Mouse (Mus musculus): Measurements from ENCODE around the gene Selenop. TPM values are rescaled to one million over a fixed set of nuclear protein-coding genes. Genes with fewer than 3 reads are reported as not detected.
"Not testable (repeated sequence)": the region's sequence is repeated elsewhere in the genome, so short reads cannot be mapped to it uniquely, and the experiment has no call there.

The Selenop gene
- 152 and 177 TPM in 2 replicates for polyA plus RNA-seq (2014; fragmentation: Nextera tagmentation; extraction: Ambion mirVana)

DNA sequence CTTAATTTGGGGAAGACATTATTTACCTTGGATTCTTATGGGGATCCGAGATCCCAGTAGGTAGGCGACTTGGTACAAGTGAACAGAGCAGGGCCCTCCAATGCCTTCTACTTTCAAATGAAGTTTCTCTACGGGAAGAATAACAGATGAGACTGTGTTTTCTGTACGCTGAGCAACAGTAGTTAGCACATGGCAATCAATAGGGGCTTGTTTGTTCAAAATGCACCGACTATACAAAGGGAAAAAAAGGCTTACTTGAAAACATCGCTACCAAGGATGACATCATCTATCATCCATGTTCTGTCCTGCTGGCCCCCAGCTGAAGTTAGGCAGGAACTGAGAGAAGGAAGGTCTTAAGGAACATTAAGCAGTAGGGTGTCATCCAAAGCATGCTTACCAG, at the start of gene Selenop:
Gene Selenop, plus strand, starts transcription at position 301 of the 400 bp plus-strand sequence.
- Histone ChIP-seq H3K4me1 (ENCODE audit: control insufficient read depth, insufficient read depth, low read length) (peaks cover 15% of the 10 kb centered on the region; the same call in 1 of the 2 replicates), H3K27me3 (ENCODE audit: control insufficient read depth, insufficient read depth, low read length) (no peaks in the 10 kb centered on the region), H3K9me3 (ENCODE audit: control insufficient read depth, low read depth, low read length) (no peaks in the 10 kb centered on the region), H3K4me2 (replicated peaks; ENCODE audit: low read depth, low read length) (no peak within 1 kb of the TSS), H3K4me3 (ENCODE audit: low read depth, low read length) (no peak within 1 kb of the TSS), H3K27ac (ENCODE audit: low read length) (no peak within 1 kb of the TSS), H3K9ac (replicated peaks; ENCODE audit: low read depth, low read length) (no peak within 1 kb of the TSS), H3K36me3 (ENCODE audit: control insufficient read depth, insufficient read depth, low read length) (no peaks in the 10 kb centered on the region)
- 82% methylated on average over 6 of the region's 6 CpGs for WGBS
- ATAC-seq (ENCODE audit: insufficient number of reproducible peaks, insufficient read depth, low FRiP score, low read depth), result no peak

DNA sequence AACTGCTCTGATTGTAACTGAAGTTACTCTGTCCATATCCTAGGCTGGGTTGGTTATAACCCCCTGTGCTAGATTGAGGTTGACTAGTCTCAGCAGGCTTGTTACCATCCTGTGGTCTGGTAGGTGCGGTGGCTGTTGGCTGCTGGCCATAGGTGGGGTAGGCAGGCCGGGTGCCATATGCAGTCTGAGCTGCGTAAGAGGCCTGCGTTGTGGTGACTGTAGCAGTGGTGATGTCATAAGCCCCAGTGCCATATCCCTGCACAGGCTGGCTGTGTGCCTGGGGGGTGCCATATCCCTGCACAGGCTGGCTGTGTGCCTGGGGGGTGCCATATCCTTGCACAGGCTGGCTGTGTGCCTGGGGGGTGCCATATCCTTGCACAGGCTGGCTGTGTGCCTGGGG, 49.7 kb upstream of the Selenop start:
- H3K4me1 ChIP-seq (ENCODE audit: control insufficient read depth, insufficient read depth, low read length); H3K4me3 ChIP-seq (ENCODE audit: low read depth, low read length); H3K4me2 ChIP-seq (replicated peaks; ENCODE audit: low read depth, low read length); H3K9me3 ChIP-seq (ENCODE audit: control insufficient read depth, low read depth, low read length); H3K36me3 ChIP-seq (ENCODE audit: control insufficient read depth, insufficient read depth, low read length); H3K27ac ChIP-seq (ENCODE audit: low read length); H3K9ac ChIP-seq (replicated peaks; ENCODE audit: low read depth, low read length); H3K27me3 ChIP-seq (ENCODE audit: control insufficient read depth, insufficient read depth, low read length); ATAC-seq (ENCODE audit: insufficient number of reproducible peaks, insufficient read depth, low FRiP score, low read depth): not testable (repeated sequence)
- WGBS, result 93% methylated on average over 4 of the region's 4 CpGs

DNA sequence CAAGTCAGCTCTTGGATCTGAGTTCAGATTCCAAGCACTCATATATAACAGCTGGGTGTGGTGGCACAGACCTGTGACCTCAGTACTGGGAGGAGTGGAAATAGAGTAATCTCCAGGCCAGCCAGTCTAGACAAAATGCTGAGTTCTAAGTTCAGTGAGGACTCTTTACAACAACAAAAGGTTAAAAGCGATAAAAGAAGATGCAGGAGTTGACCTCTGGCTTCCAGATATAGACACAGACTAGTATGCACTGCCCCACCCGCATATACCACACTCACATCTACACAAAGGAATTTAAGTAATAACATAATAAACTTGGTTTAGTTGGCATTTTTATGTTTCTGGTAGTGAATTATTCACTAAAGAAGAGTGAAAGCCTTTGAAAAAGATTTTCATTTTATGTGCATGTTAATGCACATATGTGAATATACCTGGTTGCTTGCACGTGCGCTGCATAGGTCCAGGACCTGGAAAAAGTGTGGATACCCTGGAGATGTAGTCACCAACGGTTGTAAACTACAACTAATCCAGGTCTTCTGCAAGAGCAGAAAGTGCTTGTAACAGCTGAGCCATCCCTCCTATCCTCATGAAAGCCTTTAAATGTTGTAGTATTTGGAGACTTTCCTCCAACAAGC, 45.4 kb upstream of the Selenop start:
- Histone ChIP-seq H3K36me3 (ENCODE audit: control insufficient read depth, insufficient read depth, low read length) (no peaks in the 10 kb centered on the region), H3K4me3 (ENCODE audit: low read depth, low read length) (no peak overlapping the region), H3K27me3 (ENCODE audit: control insufficient read depth, insufficient read depth, low read length) (no peaks in the 10 kb centered on the region), H3K4me2 (replicated peaks; ENCODE audit: low read depth, low read length) (no peak overlapping the region), H3K4me1 (ENCODE audit: control insufficient read depth, insufficient read depth, low read length) (no peaks in the 10 kb centered on the region), H3K27ac (ENCODE audit: low read length) (no peak overlapping the region), H3K9me3 (ENCODE audit: control insufficient read depth, low read depth, low read length) (no peaks in the 10 kb centered on the region), H3K9ac (replicated peaks; ENCODE audit: low read depth, low read length) (no peak overlapping the region)
- ATAC-seq (ENCODE audit: insufficient number of reproducible peaks, insufficient read depth, low FRiP score, low read depth), result no peak
- WGBS, result 83% methylated on average over 5 of the region's 5 CpGs

DNA sequence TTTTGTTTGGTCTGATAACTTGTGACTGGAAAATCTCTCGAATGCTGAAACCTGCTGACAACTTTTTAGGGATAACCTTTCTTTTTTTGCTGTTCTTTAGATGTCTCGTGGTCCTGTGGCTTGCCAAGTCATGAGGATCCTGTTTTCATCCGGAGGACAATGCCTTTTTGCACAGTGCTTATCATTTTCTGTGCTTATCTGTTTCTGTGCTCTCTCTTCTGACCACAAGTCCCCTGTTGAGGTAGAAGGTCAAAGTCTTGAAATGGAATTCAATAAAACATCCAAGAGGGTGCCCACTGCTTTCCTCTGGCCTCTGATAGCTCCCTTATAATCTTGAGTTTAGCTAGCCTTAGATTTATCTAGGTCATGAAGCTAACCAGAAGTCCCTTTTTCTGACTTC, 41.8 kb upstream of the Selenop start:
- Histone ChIP-seq H3K27ac (ENCODE audit: low read length) (no peak overlapping the region), H3K4me2 (replicated peaks; ENCODE audit: low read depth, low read length) (no peak overlapping the region), H3K4me1 (ENCODE audit: control insufficient read depth, insufficient read depth, low read length) (peaks cover 3% of the 10 kb centered on the region; the same call in 1 of the 2 replicates), H3K4me3 (ENCODE audit: low read depth, low read length) (no peak overlapping the region), H3K9ac (replicated peaks; ENCODE audit: low read depth, low read length) (no peak overlapping the region), H3K36me3 (ENCODE audit: control insufficient read depth, insufficient read depth, low read length) (no peaks in the 10 kb centered on the region), H3K9me3 (ENCODE audit: control insufficient read depth, low read depth, low read length) (no peaks in the 10 kb centered on the region), H3K27me3 (ENCODE audit: control insufficient read depth, insufficient read depth, low read length) (no peaks in the 10 kb centered on the region)
- ATAC-seq (ENCODE audit: insufficient number of reproducible peaks, insufficient read depth, low FRiP score, low read depth), result no peak
- 81% methylated on average over 3 of the region's 3 CpGs for WGBS

DNA sequence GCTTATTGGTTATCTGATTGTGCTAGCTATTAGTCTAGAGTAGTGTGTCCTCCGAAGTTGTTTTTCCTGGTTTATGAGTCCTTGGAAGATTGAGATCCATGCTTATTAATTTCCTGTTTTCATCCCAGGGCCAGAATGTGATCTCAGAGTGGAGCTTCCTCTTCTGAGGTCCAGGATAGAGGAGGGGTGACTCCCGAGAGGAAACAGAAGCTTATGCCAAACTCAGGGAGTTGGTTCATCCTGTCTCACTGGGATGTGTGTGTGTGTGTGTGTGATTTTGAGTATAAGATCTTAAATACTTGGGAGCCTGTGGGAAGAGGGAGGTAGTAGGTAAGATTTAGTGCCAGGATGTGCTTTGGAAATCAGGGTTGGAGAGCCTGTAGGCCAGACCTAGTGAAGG, 40.2 kb upstream of the Selenop start:
- Histone ChIP-seq H3K9me3 (ENCODE audit: control insufficient read depth, low read depth, low read length) (no peaks in the 10 kb centered on the region), H3K27me3 (ENCODE audit: control insufficient read depth, insufficient read depth, low read length) (no peaks in the 10 kb centered on the region), H3K36me3 (ENCODE audit: control insufficient read depth, insufficient read depth, low read length) (no peaks in the 10 kb centered on the region), H3K4me1 (ENCODE audit: control insufficient read depth, insufficient read depth, low read length) (peaks cover 3% of the 10 kb centered on the region; the same call in 1 of the 2 replicates), H3K4me2 (replicated peaks; ENCODE audit: low read depth, low read length) (no peak overlapping the region), H3K9ac (replicated peaks; ENCODE audit: low read depth, low read length) (no peak overlapping the region), H3K27ac (ENCODE audit: low read length) (no peak overlapping the region), H3K4me3 (ENCODE audit: low read depth, low read length) (no peak overlapping the region)
- WGBS, result 57% methylated on average over 2 of the region's 2 CpGs
- no peak for ATAC-seq (ENCODE audit: insufficient number of reproducible peaks, insufficient read depth, low FRiP score, low read depth)

DNA sequence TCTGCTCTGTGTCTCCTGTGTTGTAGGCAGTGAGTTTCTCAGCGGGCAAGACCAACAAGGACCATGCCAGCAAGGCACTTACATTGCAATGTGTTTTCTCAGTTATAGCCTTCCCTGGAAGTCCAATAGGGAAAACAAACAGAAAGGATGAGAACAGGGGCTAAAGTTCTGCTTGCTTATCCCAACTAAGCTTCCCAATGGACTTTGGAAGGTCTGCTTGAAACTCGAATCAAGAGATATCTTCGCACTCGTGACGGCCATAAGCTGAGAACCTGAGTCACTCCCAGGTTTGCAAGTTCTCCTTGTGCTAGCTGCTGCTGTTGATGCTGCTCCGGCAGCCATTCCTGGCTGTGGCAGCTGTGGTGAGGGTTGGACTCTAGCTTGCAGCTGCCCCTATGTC, 39.4 kb upstream of the Selenop start:
- WGBS, result 85% methylated on average over 6 of the region's 6 CpGs
- no peak overlapping the region for H3K9ac ChIP-seq (replicated peaks; ENCODE audit: low read depth, low read length)
- H3K27ac ChIP-seq (ENCODE audit: low read length), result no peak overlapping the region
- H3K4me3 ChIP-seq (ENCODE audit: low read depth, low read length), result no peak overlapping the region
- H3K4me2 ChIP-seq (replicated peaks; ENCODE audit: low read depth, low read length), result no peak overlapping the region
- H3K27me3 ChIP-seq (ENCODE audit: control insufficient read depth, insufficient read depth, low read length), result no peaks in the 10 kb centered on the region
- no peaks in the 10 kb centered on the region for H3K9me3 ChIP-seq (ENCODE audit: control insufficient read depth, low read depth, low read length)
- ATAC-seq (ENCODE audit: insufficient number of reproducible peaks, insufficient read depth, low FRiP score, low read depth), result no peak
- H3K36me3 ChIP-seq (ENCODE audit: control insufficient read depth, insufficient read depth, low read length), result no peaks in the 10 kb centered on the region
- H3K4me1 ChIP-seq (ENCODE audit: control insufficient read depth, insufficient read depth, low read length), result peaks cover 3% of the 10 kb centered on the region; the same call in 1 of the 2 replicates

DNA sequence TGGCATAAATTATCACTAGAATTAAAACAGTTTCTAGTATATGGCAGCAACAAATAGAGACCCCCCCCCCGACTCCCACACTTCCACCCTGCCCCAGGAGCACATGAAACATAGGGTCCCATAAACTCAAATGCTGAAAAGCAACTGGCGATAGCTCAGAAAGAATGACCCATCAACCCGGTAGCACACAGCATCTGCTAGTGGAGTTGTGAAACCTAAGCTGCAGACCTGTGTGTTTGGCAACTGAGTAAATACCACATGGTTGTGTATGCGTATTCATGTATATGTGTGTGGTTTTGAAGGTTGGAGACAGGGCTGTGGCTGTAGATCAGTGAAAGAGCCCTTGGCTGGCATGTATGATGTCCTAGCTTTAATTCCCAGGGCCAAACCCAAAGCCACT, 37.3 kb upstream of the Selenop start:
- Histone ChIP-seq H3K4me2 (replicated peaks; ENCODE audit: low read depth, low read length) (no peak overlapping the region), H3K4me1 (ENCODE audit: control insufficient read depth, insufficient read depth, low read length) (peaks cover 3% of the 10 kb centered on the region; the same call in 1 of the 2 replicates), H3K36me3 (ENCODE audit: control insufficient read depth, insufficient read depth, low read length) (no peaks in the 10 kb centered on the region), H3K27me3 (ENCODE audit: control insufficient read depth, insufficient read depth, low read length) (no peaks in the 10 kb centered on the region), H3K27ac (ENCODE audit: low read length) (no peak overlapping the region), H3K9me3 (ENCODE audit: control insufficient read depth, low read depth, low read length) (no peaks in the 10 kb centered on the region), H3K4me3 (ENCODE audit: low read depth, low read length) (no peak overlapping the region), H3K9ac (replicated peaks; ENCODE audit: low read depth, low read length) (no peak overlapping the region)
- ATAC-seq (ENCODE audit: insufficient number of reproducible peaks, insufficient read depth, low FRiP score, low read depth), result no peak
- WGBS, result 84% methylated on average over 4 of the region's 4 CpGs

DNA sequence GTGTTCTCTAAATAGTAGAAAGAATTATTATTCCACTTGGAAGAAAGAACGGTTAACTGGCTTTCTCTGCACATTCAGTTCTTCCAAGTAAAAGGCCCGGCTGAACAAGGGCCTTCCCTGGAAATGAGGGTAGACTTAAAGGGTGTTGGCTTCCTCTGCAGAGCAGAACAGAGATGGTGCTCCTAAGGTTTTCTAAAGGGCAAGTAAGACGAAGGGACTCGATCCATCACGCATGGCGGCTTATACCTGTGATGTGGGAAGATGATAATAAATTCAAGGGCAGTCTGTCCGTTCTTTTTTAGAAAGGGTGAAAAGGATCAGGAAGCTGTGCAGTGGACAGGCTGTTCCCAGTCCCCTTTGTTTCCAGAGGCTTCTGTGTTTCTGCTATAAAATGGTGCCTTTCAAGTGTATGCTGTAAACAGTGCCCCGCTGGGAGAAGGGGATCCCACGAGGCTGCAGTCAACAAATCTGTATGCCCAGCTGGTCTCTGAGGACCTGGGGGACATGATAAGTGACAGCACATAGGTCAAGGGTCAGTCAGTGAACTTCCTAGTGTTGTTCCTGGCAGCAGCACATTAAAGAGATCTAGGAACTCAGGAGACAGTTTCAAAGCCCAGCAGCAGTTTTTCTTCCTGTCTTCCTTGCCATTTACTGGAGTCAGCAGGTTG, 36.0 kb upstream of the Selenop start:
- no peak overlapping the region for H3K27ac ChIP-seq (ENCODE audit: low read length)
- H3K4me1 ChIP-seq (ENCODE audit: control insufficient read depth, insufficient read depth, low read length), result peaks cover 3% of the 10 kb centered on the region; the same call in 1 of the 2 replicates
- ATAC-seq (ENCODE audit: insufficient number of reproducible peaks, insufficient read depth, low FRiP score, low read depth), result no peak
- 38% methylated on average over 9 of the region's 9 CpGs for WGBS
- no peaks in the 10 kb centered on the region for H3K9me3 ChIP-seq (ENCODE audit: control insufficient read depth, low read depth, low read length)
- no peak overlapping the region for H3K9ac ChIP-seq (replicated peaks; ENCODE audit: low read depth, low read length)
- H3K4me3 ChIP-seq (ENCODE audit: low read depth, low read length), result no peak overlapping the region
- no peaks in the 10 kb centered on the region for H3K27me3 ChIP-seq (ENCODE audit: control insufficient read depth, insufficient read depth, low read length)
- H3K36me3 ChIP-seq (ENCODE audit: control insufficient read depth, insufficient read depth, low read length), result no peaks in the 10 kb centered on the region
- H3K4me2 ChIP-seq (replicated peaks; ENCODE audit: low read depth, low read length), result no peak overlapping the region
